Mouse (Mus musculus) stomach, embryonic 15.5 days (tissue): Measurements from ENCODE around the gene Naif1. TPM values are rescaled to one million over a fixed set of nuclear protein-coding genes. Genes with fewer than 3 reads are reported as not detected.

Experiments
- ATAC-seq: fragments of 200-750 bp; cut with Nextera tagmentation; 2 replicates; pipeline ENCODE4 v1.8.0; 2017; ENCODE audit warnings: low read depth, moderate number of reproducible peaks, moderate TSS enrichment; ENCODE audit not compliant: insufficient read depth, low FRiP score
- H3K27ac ChIP-seq: fragments of 300-500 bp; sonication (generic); 2 replicates; pipeline ENCODE4 v1.5.1; 2015; ENCODE audit warnings: mild to moderate bottlenecking, inconsistent platforms
- H3K27me3 ChIP-seq: fragments of 300-500 bp; sonication (generic); replicated peaks from 2 replicates; pipeline ENCODE4 v1.6.1; 2015; ENCODE audit warnings: inconsistent platforms
- H3K36me3 ChIP-seq: fragments of 300-500 bp; sonication (generic); 2 replicates; pipeline ENCODE4 v1.6.1; 2015; ENCODE audit warnings: inconsistent platforms
- H3K4me1 ChIP-seq: fragments of 300-500 bp; sonication (generic); 2 replicates; pipeline ENCODE4 v1.6.1; 2015; ENCODE audit warnings: inconsistent platforms
- H3K4me2 ChIP-seq: fragments of 300-500 bp; sonication (generic); 2 replicates; pipeline ENCODE4 v1.6.1; 2015; ENCODE audit warnings: mild to moderate bottlenecking, inconsistent platforms
- H3K4me3 ChIP-seq: fragments of 300-500 bp; sonication (generic); replicated peaks from 2 replicates; pipeline ENCODE4 v1.5.1; 2015; ENCODE audit warnings: inconsistent platforms
- H3K9ac ChIP-seq: fragments of 300-500 bp; sonication (generic); 2 replicates; pipeline ENCODE4 v1.6.1; 2015; ENCODE audit warnings: inconsistent platforms
- H3K9me3 ChIP-seq: fragments of 300-500 bp; sonication (generic); 2 replicates; pipeline ENCODE4 v1.6.1; 2016; ENCODE audit warnings: inconsistent platforms
- WGBS: fragments of 180-500 bp; shearing (Covaris S2); methylation state at CpG from one replicate; pipeline ENCODE4 v1.1.7; 2015; 5-methylcytosine and 5-hydroxymethylcytosine counted together
- polyA plus RNA-seq: library from polyadenylated mRNA; unstranded; fragments of >200 nt; fragmentation: Nextera tagmentation; extraction: Ambion mirVana; gene quantifications from 2 replicates; pipeline ENCODE4 v1.2.1, GENCODE M21; 2015

Naif1 gene
- polyA plus RNA-seq, 1 experiment from 2014 or later, result 5.1 TPM

DNA sequence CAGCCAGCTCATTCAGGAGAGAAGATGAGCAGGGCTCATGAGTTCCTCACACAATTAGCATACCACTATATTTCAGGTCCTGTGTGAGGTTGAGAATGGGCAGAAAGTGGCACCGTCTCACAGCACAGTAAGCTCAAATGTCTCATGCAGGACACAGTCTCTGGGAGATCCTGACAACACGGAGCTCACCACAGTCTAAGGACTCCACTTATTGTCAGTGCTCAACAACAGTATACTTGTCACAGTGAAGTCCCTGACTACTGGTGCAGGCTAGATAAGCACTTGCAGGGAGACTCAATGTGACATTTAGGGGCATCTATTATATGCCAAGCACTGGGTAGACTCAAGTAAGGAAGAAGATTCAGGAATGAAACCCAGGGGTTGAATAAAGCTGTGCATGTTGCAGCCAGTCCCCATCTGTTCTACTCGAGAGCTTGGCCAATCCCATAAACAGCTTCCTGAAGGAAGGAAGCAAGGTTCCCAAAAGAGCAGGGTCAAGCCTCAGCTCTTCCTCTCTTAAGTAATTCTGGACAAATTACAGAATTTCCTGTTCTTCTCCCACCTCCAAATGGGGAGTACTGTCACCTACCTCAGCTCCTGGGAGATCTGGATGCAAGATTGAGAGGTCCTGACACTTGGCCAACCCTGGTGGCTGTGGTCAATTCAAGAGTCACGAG lies 20.9 kb upstream of the Naif1 start:
- Histone ChIP-seq H3K4me2 (peak overlapping the region; percentile 40; the same call in 1 of the 2 replicates), H3K9ac (no peak overlapping the region), H3K36me3 (no peaks in the 10 kb centered on the region), H3K4me1 (peaks cover 47% of the 10 kb centered on the region), H3K27me3 (no peaks in the 10 kb centered on the region), H3K9me3 (no peaks in the 10 kb centered on the region), H3K4me3 (no peak overlapping the region), H3K27ac (peak overlapping the region; percentile 83)
- WGBS, result 69% methylated on average over 4 of the region's 4 CpGs
- ATAC-seq, result no peak

DNA sequence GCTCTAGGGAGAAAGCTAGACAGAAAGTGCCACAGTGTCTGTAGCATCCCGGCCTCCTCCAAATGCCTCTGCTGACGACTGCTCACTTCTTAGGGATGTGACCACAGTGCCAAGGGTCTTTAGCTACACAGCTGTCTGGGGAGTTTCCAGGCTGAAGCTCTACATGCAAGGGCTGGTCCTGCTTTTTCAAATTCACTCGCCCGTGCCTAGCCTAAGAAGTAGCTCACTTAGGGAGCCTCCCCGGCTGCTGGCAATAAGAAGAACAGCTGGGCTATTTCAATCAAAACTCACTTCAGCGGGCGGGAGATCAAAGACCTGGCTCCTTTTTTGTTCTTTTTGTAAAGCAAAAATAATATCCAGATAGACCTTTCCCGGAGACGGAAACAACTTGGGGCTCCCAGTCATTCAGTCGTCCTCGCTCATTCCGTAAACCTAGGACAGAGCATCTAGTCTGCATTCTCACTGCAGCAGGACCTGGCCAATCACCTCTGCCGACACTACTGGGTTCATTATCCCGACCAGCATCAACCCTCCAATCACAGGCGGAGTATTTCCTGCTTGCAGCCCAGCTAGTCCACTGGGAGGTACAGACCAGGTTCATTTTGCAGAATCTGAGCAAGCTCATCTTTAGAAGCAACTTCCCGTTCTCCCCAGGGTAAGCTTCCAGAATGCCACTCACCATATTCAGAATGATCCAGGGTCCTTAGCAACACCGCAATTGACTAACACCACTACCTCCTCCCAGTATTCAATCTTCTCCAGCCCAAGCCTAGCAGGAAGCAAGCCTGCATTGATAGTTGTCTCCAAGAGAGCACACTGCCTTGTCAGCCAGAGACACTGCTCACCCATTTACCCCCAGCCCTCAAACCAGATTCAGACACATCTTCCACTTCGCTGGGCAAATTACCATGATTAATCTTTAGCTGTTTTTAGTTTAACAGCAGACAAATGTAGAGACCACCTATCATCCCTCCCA lies 19.3 kb upstream of the Naif1 start:
- Histone ChIP-seq H3K9ac (peak overlapping the region; percentile 35; the same call in 1 of the 2 replicates), H3K4me1 (peaks cover 35% of the 10 kb centered on the region)
- peak; percentile 86 for ATAC-seq

DNA sequence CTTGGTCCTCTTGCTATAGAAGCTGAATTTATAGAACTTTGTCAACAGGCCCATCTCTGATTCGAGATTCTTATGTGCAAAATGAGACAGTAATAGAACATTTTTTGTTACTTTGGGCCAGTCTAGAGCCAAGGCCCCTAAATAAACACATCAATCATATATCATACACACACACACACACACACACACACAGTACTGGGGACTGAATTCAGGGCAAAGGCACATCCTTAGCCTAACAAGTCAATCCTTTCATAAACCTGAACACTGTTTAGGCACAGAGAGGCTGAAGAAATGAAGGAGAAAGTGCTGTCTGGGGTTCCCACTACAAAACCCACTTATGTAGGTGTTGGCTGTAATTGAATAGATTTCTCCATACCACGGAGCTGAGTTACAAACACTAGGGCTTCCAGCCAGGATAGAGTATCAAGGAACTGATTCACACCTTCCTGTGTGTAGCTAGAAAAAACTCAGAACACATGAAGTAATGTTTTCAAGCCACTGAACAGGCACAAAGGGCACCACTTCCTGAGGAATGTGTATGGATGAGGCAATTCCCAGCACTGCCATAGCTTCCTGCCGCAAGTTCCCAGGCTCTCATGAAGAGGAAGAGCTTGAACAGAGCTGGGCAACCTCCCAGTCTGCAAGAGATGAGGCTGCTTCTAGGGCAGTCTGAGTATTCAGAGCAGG lies 13.4 kb upstream of the Naif1 start:
- Histone ChIP-seq H3K27ac (peak overlapping the region; percentile 21; the same call in 1 of the 2 replicates), H3K9me3 (no peaks in the 10 kb centered on the region), H3K4me1 (peaks cover 15% of the 10 kb centered on the region; the same call in 1 of the 2 replicates), H3K36me3 (no peaks in the 10 kb centered on the region), H3K9ac (no peak overlapping the region), H3K4me3 (no peak overlapping the region), H3K27me3 (no peaks in the 10 kb centered on the region), H3K4me2 (no peak overlapping the region)
- ATAC-seq, result no peak; the same call in 1 of the 2 replicates
- 64% methylated on average over 3 of the region's 3 CpGs for WGBS

More for the DNA sequence above, 19.3 kb upstream of the Naif1 start:
- Histone ChIP-seq H3K4me2 (peak overlapping the region; percentile 58), H3K27ac (peak overlapping the region; percentile 82), H3K36me3 (no peaks in the 10 kb centered on the region), H3K4me3 (peak overlapping the region; percentile 42), H3K9me3 (no peaks in the 10 kb centered on the region), H3K27me3 (no peaks in the 10 kb centered on the region)
- 14% methylated on average over 18 of the region's 18 CpGs for WGBS

DNA sequence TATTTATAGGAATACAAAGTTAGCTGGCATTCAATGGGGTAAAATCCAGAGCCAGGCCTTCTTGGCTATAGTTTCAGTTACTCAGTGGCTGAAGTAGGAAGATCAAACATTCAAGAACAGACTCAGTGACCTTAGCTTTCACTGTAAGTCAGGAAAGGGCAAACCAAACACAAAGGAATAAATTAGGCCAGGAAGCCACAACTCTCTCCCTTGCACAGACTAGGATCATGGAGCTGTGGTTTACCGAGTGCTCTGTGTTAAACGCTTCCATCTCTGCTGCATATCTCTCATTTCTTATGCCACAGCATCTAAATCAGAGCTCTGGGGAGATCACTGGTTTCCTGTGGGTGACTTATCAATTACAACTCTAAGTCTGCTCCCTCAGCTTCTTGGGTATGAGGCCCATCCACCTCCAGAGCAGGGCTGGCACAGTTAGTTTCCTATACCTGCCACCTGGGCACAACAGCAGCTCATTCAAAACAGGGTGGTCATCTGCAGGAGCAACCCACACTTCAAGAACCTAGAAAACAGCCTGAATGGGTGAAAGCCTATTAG lies 12.6 kb upstream of the Naif1 start:
- WGBS, result 71% methylated on average over 2 of the region's 2 CpGs
- H3K9ac ChIP-seq, result no peak overlapping the region

DNA sequence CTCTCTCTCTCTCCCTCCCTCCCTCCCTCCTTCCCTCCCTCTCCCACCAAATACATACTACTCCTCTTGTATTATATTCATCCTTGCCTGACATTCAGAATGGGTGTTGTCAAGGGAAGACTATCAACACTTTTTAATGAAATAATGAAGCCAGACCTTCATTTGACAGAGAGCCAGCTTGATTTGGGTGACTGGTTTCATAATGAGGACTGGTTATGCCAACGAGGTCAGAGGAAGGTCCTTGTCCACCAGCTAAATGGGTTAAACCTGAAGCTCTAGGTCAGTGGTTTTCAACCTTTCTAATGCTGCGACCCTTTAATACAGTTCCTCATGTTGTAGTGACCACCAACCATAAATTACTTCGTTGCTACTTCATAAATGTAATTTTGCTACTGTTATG lies 11.5 kb upstream of the Naif1 start:
- WGBS, result 89% methylated on average over 3 of the region's 3 CpGs
- ATAC-seq, result no peak

More for the DNA sequence above, 12.6 kb upstream of the Naif1 start:
- no peaks in the 10 kb centered on the region for H3K36me3 ChIP-seq
- peaks cover 15% of the 10 kb centered on the region; the same call in 1 of the 2 replicates for H3K4me1 ChIP-seq
- H3K4me3 ChIP-seq, result no peak overlapping the region
- no peaks in the 10 kb centered on the region for H3K27me3 ChIP-seq
- H3K27ac ChIP-seq, result peak overlapping the region; percentile 21; the same call in 1 of the 2 replicates
- no peaks in the 10 kb centered on the region for H3K9me3 ChIP-seq
- ATAC-seq, result no peak
- no peak overlapping the region for H3K4me2 ChIP-seq

DNA sequence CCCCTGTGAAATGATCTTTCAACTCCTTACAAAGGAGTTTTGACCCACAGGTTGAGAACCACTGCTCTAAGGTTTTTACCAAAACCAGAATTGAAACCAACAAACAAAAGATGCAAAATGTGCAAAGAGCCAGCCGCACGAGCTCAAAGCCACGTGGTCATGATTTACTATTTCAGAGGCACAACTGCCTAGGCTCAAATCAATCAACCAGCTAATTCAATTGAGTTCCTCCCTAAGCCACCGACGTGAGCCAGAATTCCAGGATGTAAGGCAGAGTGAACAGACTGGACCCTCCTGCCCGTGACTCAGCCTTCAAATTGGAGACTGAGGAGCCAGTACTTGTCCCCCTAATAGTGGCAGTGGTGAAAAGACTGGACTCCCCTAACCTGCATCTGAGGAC lies 11.1 kb upstream of the Naif1 start:
- H3K27me3 ChIP-seq, result no peaks in the 10 kb centered on the region
- no peak overlapping the region for H3K4me3 ChIP-seq
- H3K4me2 ChIP-seq, result no peak overlapping the region
- H3K27ac ChIP-seq, result peak overlapping the region; percentile 21; the same call in 1 of the 2 replicates
- 46% methylated on average over 6 of the region's 6 CpGs for WGBS
- no peaks in the 10 kb centered on the region for H3K9me3 ChIP-seq
- H3K36me3 ChIP-seq, result no peaks in the 10 kb centered on the region
- ATAC-seq, result no peak
- peaks cover 18% of the 10 kb centered on the region for H3K4me1 ChIP-seq
- H3K9ac ChIP-seq, result no peak overlapping the region

More for the DNA sequence above, 11.5 kb upstream of the Naif1 start:
- no peaks in the 10 kb centered on the region for H3K36me3 ChIP-seq
- H3K4me2 ChIP-seq, result no peak overlapping the region
- no peaks in the 10 kb centered on the region for H3K27me3 ChIP-seq
- H3K4me3 ChIP-seq, result no peak overlapping the region
- peaks cover 18% of the 10 kb centered on the region for H3K4me1 ChIP-seq
- H3K27ac ChIP-seq, result no peak overlapping the region
- no peak overlapping the region for H3K9ac ChIP-seq
- no peaks in the 10 kb centered on the region for H3K9me3 ChIP-seq

DNA sequence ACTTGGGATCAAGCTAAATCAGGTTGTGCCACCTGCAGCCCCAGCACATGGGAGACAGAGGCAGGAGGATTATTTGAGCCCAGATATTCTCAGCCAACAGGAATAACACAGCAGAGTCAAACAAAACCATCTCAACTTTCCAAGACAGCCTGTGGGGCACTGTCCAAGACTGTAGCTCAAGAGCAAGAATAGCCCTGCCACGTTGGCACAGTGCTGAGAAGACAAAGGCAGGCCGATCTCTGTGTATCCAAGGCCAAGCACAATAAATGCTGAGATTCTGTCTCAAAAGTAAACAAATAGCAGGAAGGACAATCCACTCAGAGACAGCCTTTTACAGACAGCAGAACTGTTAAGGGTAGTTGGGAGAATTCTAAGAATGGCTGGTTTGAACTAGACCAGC lies 10.1 kb upstream of the Naif1 start:
- no peak overlapping the region for H3K9ac ChIP-seq
- ATAC-seq, result no peak
- WGBS, result 28% methylated on average over 2 of the region's 2 CpGs
- H3K4me2 ChIP-seq, result no peak overlapping the region
- peak overlapping the region; percentile 38 for H3K27ac ChIP-seq
- H3K4me1 ChIP-seq, result peaks cover 18% of the 10 kb centered on the region
- H3K4me3 ChIP-seq, result no peak overlapping the region
- H3K9me3 ChIP-seq, result no peaks in the 10 kb centered on the region
- H3K36me3 ChIP-seq, result no peaks in the 10 kb centered on the region
- no peaks in the 10 kb centered on the region for H3K27me3 ChIP-seq

DNA sequence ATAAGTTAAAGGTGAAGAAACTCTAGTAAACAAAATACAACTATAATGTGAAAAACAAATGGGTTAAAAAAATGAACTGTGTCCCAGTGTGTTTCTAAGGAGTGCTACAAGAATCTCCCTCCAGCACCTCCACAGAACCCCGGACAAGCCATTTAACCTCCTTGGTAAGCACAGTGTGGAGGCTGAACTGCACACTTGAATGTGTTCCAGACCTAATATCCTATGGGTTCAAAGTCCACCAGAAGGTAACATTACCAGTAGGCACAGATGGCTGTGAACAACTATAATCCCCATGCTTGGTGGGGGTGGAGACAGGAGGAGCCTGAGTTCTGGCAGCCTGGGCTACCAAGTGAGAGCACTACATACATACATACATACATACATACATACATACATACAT lies 9.6 kb upstream of the Naif1 start:
- H3K4me3 ChIP-seq, result no peak overlapping the region
- no peak overlapping the region for H3K27ac ChIP-seq
- no peaks in the 10 kb centered on the region for H3K9me3 ChIP-seq
- peaks cover 18% of the 10 kb centered on the region for H3K4me1 ChIP-seq
- 59% methylated on average over 1 of the region's 1 CpGs for WGBS
- H3K9ac ChIP-seq, result no peak overlapping the region
- H3K27me3 ChIP-seq, result no peaks in the 10 kb centered on the region
- H3K4me2 ChIP-seq, result no peak overlapping the region
- ATAC-seq, result peak; percentile 76; the same call in 1 of the 2 replicates
- no peaks in the 10 kb centered on the region for H3K36me3 ChIP-seq

DNA sequence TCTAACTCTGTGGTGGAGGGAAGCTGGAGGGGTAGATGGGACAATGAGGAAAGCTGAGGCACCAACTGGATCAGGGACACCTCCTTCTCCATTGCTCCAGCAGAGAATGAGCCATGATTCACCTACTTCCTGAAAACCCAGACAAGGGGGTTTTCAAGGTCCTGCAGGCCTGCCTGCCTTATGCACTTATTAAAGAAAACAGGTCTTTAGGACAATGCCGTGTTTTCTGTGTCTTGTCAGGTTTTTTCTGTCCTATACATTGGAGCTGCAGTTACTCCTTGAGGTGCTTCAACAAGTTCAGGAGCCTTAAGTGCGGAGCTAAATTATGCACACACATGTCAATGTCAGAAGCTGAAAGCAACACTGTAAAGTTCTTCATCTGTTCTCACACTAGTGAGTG lies 8.7 kb upstream of the Naif1 start:
- Histone ChIP-seq H3K4me1 (peaks cover 18% of the 10 kb centered on the region), H3K9ac (no peak overlapping the region), H3K4me2 (no peak overlapping the region), H3K27me3 (no peaks in the 10 kb centered on the region), H3K27ac (no peak overlapping the region), H3K9me3 (no peaks in the 10 kb centered on the region), H3K36me3 (no peaks in the 10 kb centered on the region), H3K4me3 (no peak overlapping the region)
- ATAC-seq, result no peak
- WGBS, result 83% methylated on average over 2 of the region's 2 CpGs

DNA sequence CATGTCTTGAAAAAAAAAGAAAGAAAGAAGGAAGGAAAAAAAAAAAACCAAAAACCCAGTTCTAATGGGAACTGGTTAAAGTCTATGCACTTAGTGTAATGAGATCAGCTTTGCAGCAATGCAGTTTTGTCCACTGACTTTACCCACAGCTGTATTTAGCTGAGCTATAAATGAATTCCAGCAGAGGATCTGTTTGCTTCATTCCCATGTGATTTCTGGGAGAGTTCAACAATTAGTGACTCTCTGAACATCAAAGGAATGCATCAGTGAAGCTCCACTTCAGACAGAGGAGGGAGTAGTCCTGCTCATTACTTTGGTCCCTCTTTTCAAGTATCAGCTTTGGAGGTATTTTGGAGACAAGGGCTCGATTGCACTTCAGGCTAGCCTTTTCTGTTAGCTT lies 4.7 kb upstream of the Naif1 start:
- 83% methylated on average over 1 of the region's 1 CpGs for WGBS
- Histone ChIP-seq H3K4me2 (no peak overlapping the region), H3K4me3 (no peak overlapping the region), H3K9ac (no peak overlapping the region), H3K9me3 (no peaks in the 10 kb centered on the region), H3K4me1 (peaks cover 22% of the 10 kb centered on the region), H3K36me3 (no peaks in the 10 kb centered on the region), H3K27ac (no peak overlapping the region), H3K27me3 (no peaks in the 10 kb centered on the region)
- ATAC-seq, result no peak

DNA sequence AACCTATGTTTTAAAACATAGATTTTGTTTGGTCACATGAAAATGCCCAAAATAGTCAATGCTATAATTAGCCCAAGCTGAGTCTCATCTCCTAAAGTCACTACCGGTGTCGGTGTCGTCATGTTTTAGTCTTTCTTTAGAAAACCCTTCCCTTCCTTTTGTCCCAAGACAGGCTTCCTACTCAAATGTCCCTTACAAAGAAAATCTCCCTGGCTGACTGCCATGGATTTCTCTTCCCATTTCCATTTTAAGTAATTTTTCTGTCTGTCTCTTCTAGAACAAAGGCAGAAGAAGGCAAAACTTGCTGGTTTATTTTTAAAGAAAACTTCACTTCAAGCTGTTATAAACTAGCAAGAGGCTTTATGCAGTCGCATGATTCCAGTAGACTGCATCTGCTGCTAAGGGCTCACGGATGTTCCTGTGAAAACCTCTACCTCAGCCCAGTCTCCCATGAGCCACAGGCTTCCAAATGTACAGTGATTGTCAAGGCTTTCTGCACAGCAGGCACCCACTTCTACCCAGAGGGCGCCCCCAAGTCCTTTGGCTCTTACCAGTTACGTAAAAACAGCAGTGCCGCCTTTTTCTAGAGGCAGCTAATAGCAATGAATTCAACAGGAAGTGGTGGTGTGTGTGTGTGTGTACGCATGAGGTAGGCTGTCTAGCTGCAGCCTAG lies 2.9 kb upstream of the Naif1 start:
- Histone ChIP-seq H3K36me3 (no peaks in the 10 kb centered on the region), H3K27ac (peak overlapping the region; percentile 90), H3K4me1 (peaks cover 28% of the 10 kb centered on the region), H3K9ac (no peak overlapping the region), H3K27me3 (no peaks in the 10 kb centered on the region), H3K4me2 (peak overlapping the region; percentile 32; the same call in 1 of the 2 replicates), H3K9me3 (no peaks in the 10 kb centered on the region), H3K4me3 (0 out of 2 replicates have a peak overlapping the region, but pooled peaks have one; percentile 9)
- ATAC-seq, result no peak
- 39% methylated on average over 9 of the region's 9 CpGs for WGBS
